Mouse (Mus musculus): ENCODE results near the gene R3hdm1. TPM values are rescaled to one million over a fixed set of nuclear protein-coding genes. Genes with fewer than 3 reads are reported as not detected.

R3hdm1 gene
- total RNA-seq, 1 experiment from 2014 or later, result 79.0 TPM

Small RNAs within 50 kb of the gene (microRNA-seq; reads per million reads assigned to microRNA genes)
- 29.5 to 72.5 reads per million in 2 experiments for gene Mir128-1

Other genes with a start within 250 kb of the R3hdm1 start
- gene Map3k19, start 248.3 kb upstream of the R3hdm1 start, total RNA-seq (2021), result 0.15 TPM in 1 of 2 replicates, not detected in the other
- 53.7 and 53.8 TPM in 2 replicates for gene Rab3gap1, start 234.5 kb upstream of the R3hdm1 start, total RNA-seq (2021)
- gene Zranb3, start 254 bp upstream of the R3hdm1 start, total RNA-seq (2021), result 5.0 and 7.9 TPM in 2 replicates
- 68.0 and 92.9 TPM in 2 replicates for gene Ubxn4, start 140.7 kb downstream of the R3hdm1 start, total RNA-seq (2021)
- gene Lct, start 225.0 kb downstream of the R3hdm1 start, total RNA-seq (2021), result 0.12 and 0.14 TPM in 2 replicates